Mouse (Mus musculus) lung, postnatal 10 days (tissue): ENCODE results near the gene 9130230L23Rik.
A peak's percentile ranks its signal among the peaks of the same experiment; 100 is the strongest.
"Not testable (repeated sequence)": the region's sequence is repeated elsewhere in the genome, so short reads cannot be mapped to it uniquely, and the experiment has no call there.

Experiments
- DNase-seq: peaks from one replicate; pipeline ENCODE4 v3.0.0; 2021

The 9130230L23Rik gene

DNA sequence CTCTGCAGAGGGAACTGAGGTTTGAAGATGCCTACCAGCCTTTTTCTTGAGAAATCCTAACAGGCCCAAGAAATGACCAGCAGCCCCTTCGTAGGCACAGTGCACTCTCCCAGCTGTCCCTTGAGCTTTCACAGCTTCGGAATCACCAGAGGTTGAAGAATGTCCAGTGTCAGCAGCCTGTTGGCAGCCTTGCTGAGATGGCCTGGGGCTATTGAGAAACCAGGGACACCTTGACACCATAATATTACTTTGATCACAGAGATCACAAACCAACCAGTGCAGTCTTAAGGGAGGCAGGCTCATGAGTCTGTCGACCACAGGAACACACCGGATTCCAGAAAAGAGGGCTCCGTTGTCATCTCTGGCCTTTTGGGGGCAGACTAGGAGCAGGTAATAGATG lies 2.9 kb downstream of the 9130230L23Rik start:
- no peak for DNase-seq

- no peak for DNase-seq
Measured at GRCm38 (mm10) chr5:66000567-66001125, 3.4 kb downstream of the 9130230L23Rik start.

GRCm38 (mm10) chr5:66000074-66000473 lies 4.0 kb downstream of the 9130230L23Rik start:
- DNase-seq = peak; percentile 31

DNA sequence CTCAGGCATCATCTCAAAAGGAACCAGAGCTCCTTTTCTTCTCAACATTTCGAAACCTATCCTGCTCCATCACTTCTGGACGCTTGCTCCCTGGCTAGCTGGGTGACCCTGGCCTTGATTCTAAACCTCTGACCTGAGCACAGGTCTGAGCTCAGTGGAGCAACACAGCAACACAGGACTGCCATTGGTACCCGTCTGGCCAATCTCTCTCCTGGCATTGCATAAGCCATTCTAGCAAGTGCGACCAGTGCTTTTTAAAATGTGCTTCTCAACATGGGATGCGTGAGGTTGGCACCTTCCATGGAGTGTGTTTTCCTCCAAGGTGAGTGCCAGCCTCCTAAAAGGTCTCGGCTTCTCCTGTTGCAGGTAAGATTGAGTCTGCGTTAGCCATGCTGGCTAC lies 5.0 kb downstream of the 9130230L23Rik start:
- no peak for DNase-seq

DNA sequence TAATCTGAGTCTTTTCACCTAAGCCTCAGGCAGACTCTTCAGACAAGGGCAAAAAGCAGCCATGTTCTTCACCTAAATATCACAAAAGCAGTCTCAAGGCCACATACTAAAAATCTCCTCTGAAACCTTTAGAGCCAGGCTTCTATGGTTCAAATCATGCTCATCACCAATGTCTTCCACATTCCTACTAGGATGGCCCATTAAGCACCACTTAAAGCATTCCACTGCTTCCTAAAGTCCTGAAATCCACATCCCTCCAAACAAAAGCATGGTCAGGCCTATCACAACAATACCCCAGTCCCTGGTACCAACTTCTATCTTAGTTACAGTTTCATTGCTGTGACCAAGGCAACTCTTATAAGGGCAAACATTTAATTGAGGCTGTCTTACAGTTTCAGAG lies 6.3 kb downstream of the 9130230L23Rik start:
- no peak for DNase-seq

GRCm38 (mm10) chr5:65994643-65995042 lies 9.4 kb downstream of the 9130230L23Rik start:
- DNase-seq = no peak

- no peak for DNase-seq
Measured at GRCm38 (mm10) chr5:65991191-65991590, 12.9 kb downstream of the 9130230L23Rik start.

DNA sequence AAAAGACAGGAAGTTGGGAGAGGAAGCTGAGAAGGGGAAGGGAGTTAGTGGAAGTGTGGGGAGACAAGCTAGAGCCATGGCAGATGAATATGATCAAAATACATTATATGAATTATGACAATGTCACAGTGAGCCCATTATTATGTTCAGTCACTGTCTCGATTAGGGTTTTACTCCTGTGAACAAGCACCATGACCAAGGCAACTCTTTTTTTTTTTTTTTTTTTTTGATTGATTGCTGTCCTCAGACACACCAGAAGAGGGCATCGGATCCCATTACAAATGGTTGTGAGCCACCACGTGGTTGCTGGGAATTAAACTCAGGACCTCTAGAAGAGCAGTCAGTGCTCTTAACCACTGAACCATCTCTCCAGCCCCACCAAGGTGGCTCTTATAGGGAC lies 17.1 kb downstream of the 9130230L23Rik start:
- not testable (repeated sequence) for DNase-seq

GRCm38 (mm10) chr5:65986426-65986825 lies 17.7 kb downstream of the 9130230L23Rik start:
- no peak for DNase-seq

DNA sequence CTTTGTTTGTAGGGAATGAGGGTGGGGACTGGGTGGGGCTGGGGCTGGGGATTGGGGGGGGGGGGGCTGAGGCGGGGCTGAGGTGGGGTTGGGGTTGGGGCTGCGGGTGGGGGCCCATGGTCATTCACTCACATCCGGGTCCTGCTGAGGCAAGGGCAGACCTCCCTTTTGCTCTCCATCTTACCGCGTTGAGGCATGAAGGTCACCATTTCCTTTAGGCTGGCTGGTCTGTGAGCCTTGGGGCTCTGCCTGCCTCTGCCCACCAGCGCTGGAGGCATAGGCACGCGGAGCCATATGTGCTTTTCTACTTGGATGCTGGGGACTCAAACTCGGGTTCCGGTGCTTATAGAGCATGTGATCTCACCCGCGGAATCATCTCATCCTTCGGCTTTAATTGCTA lies 28.4 kb downstream of the 9130230L23Rik start:
- DNase-seq = no peak

GRCm38 (mm10) chr5:65973189-65973588 lies 30.9 kb downstream of the 9130230L23Rik start:
- DNase-seq = no peak

DNA sequence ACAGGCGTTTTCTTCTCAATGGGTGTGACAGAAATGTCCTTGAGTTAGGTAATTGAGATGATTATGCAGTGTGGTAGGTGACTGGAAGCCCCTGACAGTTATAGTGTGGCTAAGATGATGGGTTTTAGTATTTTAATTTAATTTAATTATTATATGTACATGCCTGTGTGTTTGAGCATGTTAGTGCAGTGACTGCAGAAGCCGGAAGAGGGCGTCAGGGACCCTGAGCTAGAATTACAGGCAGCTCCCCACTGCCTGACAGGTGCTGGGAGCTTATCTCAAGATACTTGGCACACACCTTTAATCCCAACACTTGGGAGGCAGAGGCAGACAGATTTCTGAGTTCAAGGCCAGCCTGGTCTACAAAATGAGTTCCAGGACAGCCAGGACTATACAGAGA lies 36.1 kb downstream of the 9130230L23Rik start:
- DNase-seq = no peak

DNA sequence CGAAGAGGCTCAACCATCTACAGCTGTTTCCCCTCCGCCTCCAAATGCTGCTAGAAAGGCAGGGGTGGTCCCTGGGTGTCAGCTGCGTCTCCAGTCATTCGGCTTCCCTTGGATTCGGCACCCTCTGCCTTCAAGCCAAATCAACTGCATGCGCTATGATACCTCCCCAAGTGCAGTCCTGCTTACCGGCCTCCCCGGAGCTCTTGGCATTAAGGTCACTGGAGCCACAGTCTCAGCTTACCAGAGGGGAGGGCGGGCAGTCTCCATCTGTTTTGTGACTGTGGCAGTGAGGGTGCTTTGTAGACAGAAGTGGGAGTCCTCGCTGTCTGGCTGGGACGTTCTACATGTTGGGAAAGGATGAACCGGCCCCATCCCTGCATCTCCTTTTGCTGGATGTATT lies 37.0 kb downstream of the 9130230L23Rik start:
- no peak for DNase-seq

- DNase-seq = no peak
Measured at GRCm38 (mm10) chr5:65965771-65966279, 38.3 kb downstream of the 9130230L23Rik start.

DNA sequence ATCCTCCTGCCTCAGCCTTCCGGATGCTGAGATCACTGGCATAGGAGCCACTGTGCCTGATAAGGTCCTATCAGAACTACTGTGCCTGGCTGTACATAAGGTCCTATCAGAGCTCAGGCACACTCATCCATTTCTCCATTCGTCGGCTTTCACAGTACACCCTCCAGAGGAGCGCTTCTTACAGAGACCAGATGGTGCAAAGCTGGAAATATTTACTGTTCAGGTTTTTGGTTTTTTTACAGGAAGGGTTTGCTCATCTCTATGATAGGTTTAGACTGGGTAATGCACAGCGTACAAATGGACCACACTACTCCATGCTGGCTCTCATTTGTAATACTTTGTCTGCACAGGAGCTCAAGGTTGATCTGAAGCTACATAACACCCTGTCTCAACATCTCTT lies 40.8 kb downstream of the 9130230L23Rik start:
- DNase-seq = no peak

DNA sequence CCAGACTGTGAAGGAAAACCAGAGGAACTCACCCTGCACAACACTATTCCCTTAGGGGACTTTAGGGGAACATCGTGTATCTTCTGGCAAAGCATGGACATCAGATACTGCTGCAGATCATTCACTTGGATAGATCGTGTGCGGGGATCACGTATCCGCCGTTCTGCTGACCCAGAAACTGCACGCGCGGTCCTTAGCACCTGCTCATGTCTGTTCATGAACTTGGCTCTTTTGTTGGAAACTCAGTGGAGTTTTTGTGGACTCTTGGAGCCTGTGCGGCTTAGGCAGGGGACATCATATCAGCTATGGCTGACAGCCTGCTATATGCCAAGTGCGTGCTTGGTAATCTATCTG lies 43.5 kb downstream of the 9130230L23Rik start:
- no peak for DNase-seq

DNA sequence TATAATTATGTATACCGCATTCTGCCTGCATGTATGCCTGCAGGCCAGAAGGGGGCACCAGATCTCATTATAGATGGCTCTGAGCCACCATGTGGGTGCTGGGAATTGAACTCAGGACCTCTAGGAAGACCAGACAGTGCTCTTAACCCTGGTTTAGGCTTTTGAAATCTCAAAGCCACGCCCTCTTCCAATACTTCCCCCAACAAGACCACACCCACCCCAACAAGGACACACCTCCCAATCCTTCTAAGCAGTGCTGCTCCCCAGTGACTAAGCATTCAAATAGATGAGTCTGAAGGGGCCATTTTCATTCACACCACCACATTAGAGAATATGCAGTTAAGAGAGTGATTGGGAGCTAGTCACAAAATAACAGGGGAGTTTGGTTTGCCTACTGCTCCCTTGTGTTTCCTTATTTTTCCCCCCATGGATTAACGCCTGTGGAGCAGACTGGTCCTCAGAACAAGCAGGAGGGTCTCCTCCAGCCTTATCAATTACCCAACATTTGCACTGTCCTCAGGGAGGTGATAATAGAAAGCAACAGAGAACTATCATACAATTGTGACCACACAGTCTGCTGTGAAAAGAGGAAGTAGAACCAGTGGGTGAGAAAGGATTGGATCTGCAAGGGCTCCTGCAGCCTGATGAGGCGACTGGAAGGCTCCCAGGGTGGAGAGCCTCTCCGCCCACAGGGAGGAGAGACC lies 44.0 kb downstream of the 9130230L23Rik start:
- no peak for DNase-seq

GRCm38 (mm10) chr5:65958597-65958996 lies 45.5 kb downstream of the 9130230L23Rik start:
- peak; percentile 47 for DNase-seq

- no peak for DNase-seq
Measured at GRCm38 (mm10) chr5:65956144-65957008, 47.7 kb downstream of the 9130230L23Rik start.

GRCm38 (mm10) chr5:65955343-65956143 lies 48.5 kb downstream of the 9130230L23Rik start:
- DNase-seq = peak; percentile 90

- DNase-seq = no peak
Measured at GRCm38 (mm10) chr5:65954130-65955080, 49.7 kb downstream of the 9130230L23Rik start.

GRCm38 (mm10) chr5:65951513-65951909 lies 52.6 kb downstream of the 9130230L23Rik start:
- DNase-seq = no peak
